Mouse (Mus musculus): ENCODE data around the gene Tfeb. TPM values are rescaled to one million over a fixed set of nuclear protein-coding genes. Genes with fewer than 3 reads are reported as not detected.

The Tfeb gene
- 30.7 and 30.9 TPM in 2 replicates for polyA plus RNA-seq (2015; fragmentation: Nextera tagmentation; extraction: Ambion mirVana)

DNA sequence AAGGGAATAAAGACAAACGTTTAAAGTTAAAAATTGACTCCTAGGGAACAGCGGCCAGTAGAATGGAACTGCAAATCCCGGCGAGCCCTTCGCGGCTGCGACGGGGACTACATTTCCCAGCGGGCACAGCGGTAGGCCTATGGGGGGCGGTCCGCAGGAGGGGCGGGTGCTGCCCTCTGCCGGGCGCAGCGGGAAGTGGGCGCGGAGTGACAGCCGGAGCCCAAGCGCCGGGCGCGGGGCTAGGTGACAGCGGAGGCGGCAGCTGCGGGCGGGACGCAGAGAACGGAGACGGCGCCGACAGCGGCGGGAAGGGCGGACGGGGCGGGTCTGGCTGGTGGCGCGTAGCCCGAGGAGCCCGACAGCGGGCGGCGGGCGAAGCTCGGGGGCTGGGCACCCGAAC lies at the start of gene Tfeb:
Gene Tfeb, plus strand, starts transcription at position 175 of the 400 bp plus-strand sequence.

GRCm38 (mm10) chr17:47688344-47688607 lies 48.6 kb upstream of the Tfeb start, which contains the start of gene Tomm6:
Tomm6 (minus strand) TSS chr17:47688386.

GRCm38 (mm10) chr17:47688608-47689575 lies 47.9 kb upstream of the Tfeb start, which contains the start of gene Frs3:
Frs3 (plus strand) TSS chr17:47689030.

DNA sequence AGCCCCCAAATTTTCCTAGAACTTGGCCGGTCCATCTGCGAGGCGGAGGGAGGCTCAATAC lies 42.6 kb upstream of the Tfeb start, which contains the start of gene Gm21981:
Gene Gm21981, minus strand, starts transcription at position 14 of the 61 bp plus-strand sequence.

DNA sequence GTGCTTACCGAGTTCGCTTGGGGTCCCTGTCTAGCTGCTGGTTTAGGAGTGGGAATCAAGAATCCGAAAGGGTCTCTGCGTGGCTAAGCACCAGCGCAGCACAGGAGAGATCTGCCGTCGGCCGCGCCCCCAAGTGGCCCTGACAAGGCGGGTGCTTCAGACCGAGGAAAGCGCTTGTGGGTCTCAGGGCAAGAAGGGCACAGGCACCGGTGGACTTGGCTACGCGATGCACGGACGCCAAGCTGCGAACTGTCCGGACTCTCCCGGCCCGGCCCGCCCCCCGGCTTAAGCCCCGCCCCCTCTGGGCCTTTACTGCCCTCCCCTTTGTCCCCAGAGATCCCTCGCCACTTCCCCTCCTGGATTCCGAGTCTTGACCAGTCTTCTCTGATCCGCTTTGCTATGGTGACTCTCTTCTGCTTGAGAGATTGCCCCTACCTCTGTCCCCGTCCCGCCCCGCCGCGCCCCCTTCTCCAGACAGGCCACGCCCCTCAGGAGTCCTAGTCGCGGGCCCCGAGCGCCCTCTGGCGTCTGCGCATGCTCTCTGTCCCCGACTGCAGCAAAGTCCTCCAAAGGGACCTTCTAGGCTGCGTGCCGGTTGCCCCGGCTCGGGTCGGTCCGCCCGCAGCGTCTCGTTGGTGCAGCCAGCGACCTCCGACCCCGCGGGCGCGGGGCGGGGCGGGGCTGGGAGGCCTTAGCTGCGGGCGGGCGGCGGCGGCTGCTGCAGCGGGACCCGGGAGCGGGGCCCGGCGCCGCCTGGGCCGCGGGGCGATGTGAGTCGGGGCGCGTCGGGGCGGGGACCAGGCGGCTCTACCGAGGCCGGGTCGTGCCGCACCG lies 42.1 kb upstream of the Tfeb start, which contains the start of gene Prickle4:
Gene Prickle4, minus strand, starts transcription at position 234 of the 834 bp plus-strand sequence.

GRCm38 (mm10) chr17:47726566-47726965 lies 10.3 kb upstream of the Tfeb start, which contains the start of gene Pgc:
Pgc (plus strand) TSS chr17:47726842.

GRCm38 (mm10) chr17:47834482-47834767 lies 97.6 kb downstream of the Tfeb start, which contains the start of gene Mdfi:
Mdfi (minus strand) TSS chr17:47834691.

Other genes with a start within 250 kb of the Tfeb start
- 9.2 and 10.5 TPM in 2 replicates for gene Taf8, start 234.7 kb upstream of the Tfeb start, polyA plus RNA-seq (2015; fragmentation: Nextera tagmentation; extraction: Ambion mirVana)
- 402 and 432 TPM in 2 replicates for gene Ccnd3, start 232.0 kb upstream of the Tfeb start, polyA plus RNA-seq (2015; fragmentation: Nextera tagmentation; extraction: Ambion mirVana)
- 17.0 and 18.7 TPM in 2 replicates for gene Bysl, start 125.5 kb upstream of the Tfeb start, polyA plus RNA-seq (2015; fragmentation: Nextera tagmentation; extraction: Ambion mirVana)
- 21.2 and 22.4 TPM in 2 replicates for gene Med20, start 125.4 kb upstream of the Tfeb start, polyA plus RNA-seq (2015; fragmentation: Nextera tagmentation; extraction: Ambion mirVana)
- 1.2 and 1.5 TPM in 2 replicates for gene Gm20517, start 125.4 kb upstream of the Tfeb start, polyA plus RNA-seq (2015; fragmentation: Nextera tagmentation; extraction: Ambion mirVana)
- gene Usp49, start 106.3 kb upstream of the Tfeb start, polyA plus RNA-seq (2015; fragmentation: Nextera tagmentation; extraction: Ambion mirVana), result 1.6 and 1.8 TPM in 2 replicates
- 282 and 308 TPM in 2 replicates for gene Tomm6, start 48.6 kb upstream of the Tfeb start, polyA plus RNA-seq (2015; fragmentation: Nextera tagmentation; extraction: Ambion mirVana)
- 4.3 and 4.6 TPM in 2 replicates for gene Frs3, start 48.0 kb upstream of the Tfeb start, polyA plus RNA-seq (2015; fragmentation: Nextera tagmentation; extraction: Ambion mirVana)
- gene Gm21981, start 42.6 kb upstream of the Tfeb start, polyA plus RNA-seq (2015; fragmentation: Nextera tagmentation; extraction: Ambion mirVana), result 0.09 and 0.24 TPM in 2 replicates
- gene Prickle4, start 42.3 kb upstream of the Tfeb start, polyA plus RNA-seq (2015; fragmentation: Nextera tagmentation; extraction: Ambion mirVana), result 0.61 TPM in 1 of 2 replicates, not detected in the other
- not detected in 2 replicates for gene Pgc, start 10.2 kb upstream of the Tfeb start, polyA plus RNA-seq (2015; fragmentation: Nextera tagmentation; extraction: Ambion mirVana)
- 1.8 and 2.8 TPM in 2 replicates for gene Mdfi, start 97.7 kb downstream of the Tfeb start, polyA plus RNA-seq (2015; fragmentation: Nextera tagmentation; extraction: Ambion mirVana)
- 2.8 and 3.4 TPM in 2 replicates for gene Foxp4, start 187.6 kb downstream of the Tfeb start, polyA plus RNA-seq (2015; fragmentation: Nextera tagmentation; extraction: Ambion mirVana)